Mouse (Mus musculus): ENCODE results near the gene Lamtor5. TPM values are rescaled to one million over a fixed set of nuclear protein-coding genes. Genes with fewer than 3 reads are reported as not detected.

The Lamtor5 gene
- polyA plus RNA-seq (2015; fragmentation: Nextera tagmentation; extraction: Ambion mirVana), result 89.7 and 93.8 TPM in 2 replicates

GRCm38 (mm10) chr3:107278479-107279269, at the start of gene Lamtor5:
Gene Lamtor5 (plus strand): TSS chr3:107278858.
- Histone ChIP-seq H3K9me3 (replicated peaks) (no peaks in the 10 kb centered on the region), H3K27me3 (no peaks in the 10 kb centered on the region), H3K4me1 (replicated peaks) (peaks cover 19% of the 10 kb centered on the region), H3K27ac (replicated peaks) (peak within 1 kb of the TSS; percentile 54), H3K4me3 (replicated peaks) (peak within 1 kb of the TSS; percentile 74), H3K4me2 (peak within 1 kb of the TSS; percentile 66), H3K36me3 (replicated peaks) (peaks cover 21% of the 10 kb centered on the region), H3K9ac (peak within 1 kb of the TSS; percentile 69)
- WGBS (ENCODE audit: insufficient replicate concordance), result 2% methylated on average over 43 of the region's 43 CpGs
- peak; percentile 86 for ATAC-seq (ENCODE audit: insufficient read depth)

- Histone ChIP-seq H3K9me3 (replicated peaks) (no peaks in the 10 kb centered on the region), H3K27me3 (peaks cover 4% of the 10 kb centered on the region; the same call in 1 of the 2 replicates), H3K27ac (replicated peaks) (no peak overlapping the region), H3K4me3 (replicated peaks) (no peak overlapping the region), H3K9ac (no peak overlapping the region), H3K4me1 (replicated peaks) (peaks cover 5% of the 10 kb centered on the region; the same call in 1 of the 2 replicates), H3K4me2 (no peak overlapping the region), H3K36me3 (replicated peaks) (no peaks in the 10 kb centered on the region)
- no peak for ATAC-seq (ENCODE audit: insufficient read depth)
- WGBS (ENCODE audit: insufficient replicate concordance), result 43% methylated on average over 5 of the region's 5 CpGs
These were observed 49.4 kb upstream of the Lamtor5 start for GRCm38 (mm10) chr3:107229221-107229620.

- Histone ChIP-seq H3K4me2 (no peak overlapping the region), H3K27me3 (peaks cover 4% of the 10 kb centered on the region; the same call in 1 of the 2 replicates), H3K4me3 (replicated peaks) (no peak overlapping the region), H3K36me3 (replicated peaks) (no peaks in the 10 kb centered on the region), H3K4me1 (replicated peaks) (peaks cover 5% of the 10 kb centered on the region; the same call in 1 of the 2 replicates), H3K9ac (no peak overlapping the region), H3K9me3 (replicated peaks) (no peaks in the 10 kb centered on the region), H3K27ac (replicated peaks) (no peak overlapping the region)
- peak; percentile 83 for ATAC-seq (ENCODE audit: insufficient read depth)
- WGBS (ENCODE audit: insufficient replicate concordance), result 44% methylated on average over 5 of the region's 5 CpGs
These were observed 48.8 kb upstream of the Lamtor5 start for GRCm38 (mm10) chr3:107229822-107230221.

- Histone ChIP-seq H3K27ac (replicated peaks) (no peak within 1 kb of the TSS), H3K4me3 (replicated peaks) (no peak within 1 kb of the TSS), H3K36me3 (replicated peaks) (no peaks in the 10 kb centered on the region), H3K27me3 (peaks cover 4% of the 10 kb centered on the region; the same call in 1 of the 2 replicates), H3K4me1 (replicated peaks) (peaks cover 5% of the 10 kb centered on the region; the same call in 1 of the 2 replicates), H3K9ac (no peak within 1 kb of the TSS), H3K4me2 (no peak within 1 kb of the TSS), H3K9me3 (replicated peaks) (no peaks in the 10 kb centered on the region)
- ATAC-seq (ENCODE audit: insufficient read depth), result no peak
- 7% methylated on average over 1 of the region's 1 CpGs for WGBS (ENCODE audit: insufficient replicate concordance)
These were observed 48.1 kb upstream of the Lamtor5 start, which contains the start of gene A630076J17Rik for GRCm38 (mm10) chr3:107230527-107230926. Gene A630076J17Rik (plus strand): TSS chr3:107230614.

GRCm38 (mm10) chr3:107231202-107231601, 47.5 kb upstream of the Lamtor5 start:
- Histone ChIP-seq H3K27me3 (peaks cover 4% of the 10 kb centered on the region; the same call in 1 of the 2 replicates), H3K4me1 (replicated peaks) (peaks cover 5% of the 10 kb centered on the region; the same call in 1 of the 2 replicates), H3K4me3 (replicated peaks) (no peak overlapping the region), H3K9ac (no peak overlapping the region), H3K36me3 (replicated peaks) (no peaks in the 10 kb centered on the region), H3K27ac (replicated peaks) (no peak overlapping the region), H3K4me2 (no peak overlapping the region), H3K9me3 (replicated peaks) (no peaks in the 10 kb centered on the region)
- WGBS (ENCODE audit: insufficient replicate concordance), result 50% methylated on average over 4 of the region's 4 CpGs
- ATAC-seq (ENCODE audit: insufficient read depth), result no peak

GRCm38 (mm10) chr3:107233351-107233813, 45.3 kb upstream of the Lamtor5 start:
- no peak overlapping the region for H3K4me2 ChIP-seq
- H3K4me1 ChIP-seq (replicated peaks), result peaks cover 5% of the 10 kb centered on the region; the same call in 1 of the 2 replicates
- 5% methylated on average over 11 of the region's 11 CpGs for WGBS (ENCODE audit: insufficient replicate concordance)
- no peak for ATAC-seq (ENCODE audit: insufficient read depth)
- H3K9ac ChIP-seq, result no peak overlapping the region
- peaks cover 4% of the 10 kb centered on the region; the same call in 1 of the 2 replicates for H3K27me3 ChIP-seq
- no peaks in the 10 kb centered on the region for H3K9me3 ChIP-seq (replicated peaks)
- no peak overlapping the region for H3K4me3 ChIP-seq (replicated peaks)
- H3K36me3 ChIP-seq (replicated peaks), result no peaks in the 10 kb centered on the region
- H3K27ac ChIP-seq (replicated peaks), result no peak overlapping the region

GRCm38 (mm10) chr3:107233945-107234344, 44.7 kb upstream of the Lamtor5 start:
- Histone ChIP-seq H3K27ac (replicated peaks) (no peak overlapping the region), H3K9ac (no peak overlapping the region), H3K36me3 (replicated peaks) (no peaks in the 10 kb centered on the region), H3K4me1 (replicated peaks) (peaks cover 1% of the 10 kb centered on the region; the same call in 1 of the 2 replicates), H3K4me2 (no peak overlapping the region), H3K4me3 (replicated peaks) (no peak overlapping the region), H3K9me3 (replicated peaks) (no peaks in the 10 kb centered on the region), H3K27me3 (peaks cover 4% of the 10 kb centered on the region; the same call in 1 of the 2 replicates)
- no peak for ATAC-seq (ENCODE audit: insufficient read depth)
- 11% methylated on average over 2 of the region's 2 CpGs for WGBS (ENCODE audit: insufficient replicate concordance)

GRCm38 (mm10) chr3:107238051-107238450, 40.6 kb upstream of the Lamtor5 start:
- no peak overlapping the region for H3K4me2 ChIP-seq
- H3K36me3 ChIP-seq (replicated peaks), result no peaks in the 10 kb centered on the region
- no peaks in the 10 kb centered on the region for H3K4me1 ChIP-seq (replicated peaks)
- ATAC-seq (ENCODE audit: insufficient read depth), result no peak
- no peak overlapping the region for H3K27ac ChIP-seq (replicated peaks)
- 68% methylated on average over 2 of the region's 2 CpGs for WGBS (ENCODE audit: insufficient replicate concordance)
- H3K4me3 ChIP-seq (replicated peaks), result no peak overlapping the region
- H3K9me3 ChIP-seq (replicated peaks), result no peaks in the 10 kb centered on the region
- H3K27me3 ChIP-seq, result peaks cover 3% of the 10 kb centered on the region; the same call in 1 of the 2 replicates
- no peak overlapping the region for H3K9ac ChIP-seq

GRCm38 (mm10) chr3:107238471-107238980, 40.1 kb upstream of the Lamtor5 start:
- no peak overlapping the region for H3K9ac ChIP-seq
- no peak overlapping the region for H3K27ac ChIP-seq (replicated peaks)
- no peak overlapping the region for H3K4me3 ChIP-seq (replicated peaks)
- H3K4me2 ChIP-seq, result no peak overlapping the region
- H3K9me3 ChIP-seq (replicated peaks), result no peaks in the 10 kb centered on the region
- no peaks in the 10 kb centered on the region for H3K4me1 ChIP-seq (replicated peaks)
- 68% methylated on average over 8 of the region's 8 CpGs for WGBS (ENCODE audit: insufficient replicate concordance)
- no peaks in the 10 kb centered on the region for H3K36me3 ChIP-seq (replicated peaks)
- ATAC-seq (ENCODE audit: insufficient read depth), result no peak
- 0 out of 2 replicates have a peak, but pooled peaks cover 4% of the 10 kb centered on the region for H3K27me3 ChIP-seq

- Histone ChIP-seq H3K9ac (no peak within 1 kb of the TSS), H3K27me3 (0 out of 2 replicates have a peak, but pooled peaks cover 13% of the 10 kb centered on the region), H3K4me3 (replicated peaks) (no peak within 1 kb of the TSS), H3K27ac (replicated peaks) (no peak within 1 kb of the TSS), H3K4me1 (replicated peaks) (no peaks in the 10 kb centered on the region), H3K4me2 (no peak within 1 kb of the TSS), H3K9me3 (replicated peaks) (no peaks in the 10 kb centered on the region), H3K36me3 (replicated peaks) (no peaks in the 10 kb centered on the region)
- no peak for ATAC-seq (ENCODE audit: insufficient read depth)
- WGBS (ENCODE audit: insufficient replicate concordance), result 73% methylated on average over 9 of the region's 9 CpGs
These were observed 39.1 kb upstream of the Lamtor5 start, which contains the start of gene Prok1 for GRCm38 (mm10) chr3:107239607-107240006. Gene Prok1 (minus strand): TSS chr3:107239707.
